Mouse (Mus musculus) C2C12 (cell line): ENCODE results near the gene Sco2.

ENCODE experiments used
- CTCF ChIP-seq: IDR thresholded peaks from one replicate; pipeline ENCODE4 v1.5.1; 2011; ENCODE audit not compliant: control insufficient read depth, insufficient read depth, insufficient read length
- MAX ChIP-seq: IDR thresholded peaks from one replicate; pipeline ENCODE4 v1.6.1; 2011; ENCODE audit warnings: mild to moderate bottlenecking, control low read depth
- MYOG ChIP-seq: IDR thresholded peaks from one replicate; pipeline ENCODE4 v1.6.1; 2011; ENCODE audit not compliant: control insufficient read depth, insufficient read length; ENCODE audit errors: extremely low read depth
- USF1 ChIP-seq: IDR thresholded peaks from one replicate; pipeline ENCODE4 v1.6.1; 2011; ENCODE audit warnings: low read depth, mild to moderate bottlenecking, control low read depth, moderate library complexity

- no peak for TF ChIP-seq CTCF
- TF ChIP-seq USF1: no peak
- TF ChIP-seq MAX: no peak
- TF ChIP-seq MYOG: no peak
Measured at GRCm38 (mm10) chr15:89350447-89350846, 23.2 kb downstream of the Sco2 start.
